Mouse (Mus musculus) leukemia stem cell, adult 10-12 weeks (primary cell): Measurements from ENCODE around the gene Atp8a2. TPM values are rescaled to one million over a fixed set of nuclear protein-coding genes. Genes with fewer than 3 reads are reported as not detected.

Experiments used
- polyA plus RNA-seq: library from polyadenylated mRNA; stranded (reverse); fragments of >175 nt; gene quantifications from 2 replicates; pipeline ENCODE4 v1.2.3, GENCODE M21; 2012; ENCODE audit warnings: low replicate concordance

Gene Atp8a2
- polyA plus RNA-seq = 0.03 TPM in 1 of 2 replicates, not detected in the other

DNA sequence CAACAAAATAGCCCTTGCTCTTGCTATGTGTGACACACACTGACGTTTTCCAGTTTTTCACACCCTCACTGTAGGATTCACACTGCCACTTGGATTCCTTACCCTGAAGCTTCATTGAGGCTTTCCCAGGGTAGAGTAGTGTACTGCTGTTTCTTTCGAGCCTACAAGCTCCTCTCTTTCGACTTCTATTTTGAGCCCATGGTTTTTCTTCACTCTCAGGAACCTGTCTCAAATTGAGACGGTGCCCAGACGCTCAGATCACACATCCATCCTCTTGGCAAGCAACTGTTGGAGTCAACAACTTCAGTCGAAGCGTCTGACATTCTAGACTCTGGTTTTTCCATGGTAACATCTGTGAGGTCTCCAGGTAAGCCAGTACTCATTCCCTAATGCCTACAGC, at the start of gene Atp8a2:
Gene Atp8a2, minus strand, starts transcription at position 296 of the 400 bp plus-strand sequence.

DNA sequence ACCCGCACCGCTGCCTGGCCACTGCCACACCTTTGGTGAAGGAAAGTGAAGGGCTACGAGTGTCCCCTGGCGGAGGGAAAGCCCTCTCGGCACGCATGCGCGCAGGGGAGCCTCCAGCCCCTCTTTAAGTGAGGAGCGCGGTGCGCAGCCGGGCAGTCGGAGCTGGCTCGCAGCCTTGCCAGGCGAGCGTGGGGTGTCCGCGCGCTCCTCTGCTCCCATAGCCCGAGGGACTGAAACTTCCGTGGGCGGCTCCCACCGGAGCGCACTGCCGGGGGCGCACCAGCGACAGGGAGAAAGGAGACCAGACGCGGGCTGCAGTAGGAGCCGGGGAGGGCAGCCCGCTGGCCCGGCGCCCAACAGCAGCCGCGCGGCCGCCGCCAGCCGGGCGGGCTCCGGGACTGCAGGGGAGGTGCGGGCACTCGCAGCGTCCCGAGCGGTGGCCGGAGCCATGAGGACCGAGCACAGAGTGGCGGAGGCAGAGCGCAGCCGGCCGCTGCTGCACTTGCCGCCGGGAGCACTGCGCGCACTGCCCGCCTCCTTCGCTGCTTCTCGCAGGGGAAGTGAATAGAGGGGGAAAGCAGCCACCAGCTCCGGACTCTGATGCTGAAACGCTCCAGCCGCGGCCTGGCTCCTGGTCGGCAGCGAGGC, 571.7 kb downstream of the Atp8a2 start, which contains the start of gene Shisa2:
Gene Shisa2, plus strand, starts transcription at position 151 of the 648 bp plus-strand sequence.

DNA sequence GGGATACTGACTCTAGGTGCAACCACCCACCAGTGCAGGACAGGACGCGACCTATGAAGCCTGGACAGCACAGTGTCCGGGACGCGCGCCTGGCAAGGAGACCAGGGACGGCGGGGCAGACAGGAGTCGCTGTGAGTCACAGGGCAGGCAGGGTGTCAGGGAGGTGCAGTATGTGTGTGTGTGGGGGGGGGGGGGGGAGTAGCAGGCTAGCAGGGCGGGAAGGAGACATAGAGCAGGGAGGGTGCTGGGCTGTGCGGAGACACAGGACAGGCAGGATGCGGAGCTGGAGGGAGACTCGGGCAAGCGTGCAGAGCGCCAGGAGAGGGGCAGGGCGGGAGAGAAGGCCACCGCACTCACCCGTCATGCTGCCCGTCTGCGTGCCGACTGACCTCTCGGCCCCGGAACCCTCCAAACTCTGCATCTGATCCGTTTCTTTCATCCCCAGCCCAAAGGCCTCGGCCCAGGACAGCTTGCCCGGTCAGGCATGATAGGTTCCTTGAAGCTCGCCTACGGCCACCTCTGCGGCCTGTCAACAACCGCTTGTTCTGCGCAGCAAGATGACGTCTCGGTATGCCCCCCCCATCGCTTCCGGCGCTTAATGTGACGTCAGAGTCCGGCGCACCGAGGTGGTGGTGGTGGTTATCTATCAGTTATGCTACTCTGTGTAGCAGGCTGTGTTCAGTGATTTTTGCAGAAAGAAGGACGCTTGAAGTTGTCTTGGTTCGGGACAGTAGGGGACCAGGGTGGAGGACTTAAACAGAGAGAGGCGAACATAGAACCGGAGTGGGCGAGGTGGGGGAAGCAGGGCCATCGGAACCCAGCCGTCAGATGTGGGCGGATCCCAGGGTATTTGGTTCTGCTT, 599.4 kb downstream of the Atp8a2 start, which contains the start of gene Cdadc1:
Gene Cdadc1, minus strand, starts transcription at position 562 of the 862 bp plus-strand sequence.

Other genes with a start within 250 kb of the Atp8a2 start
- gene Nupl1, start 54.3 kb upstream of the Atp8a2 start, polyA plus RNA-seq = not detected in 2 replicates
- gene Gm49336, start 54.3 kb upstream of the Atp8a2 start, polyA plus RNA-seq = 13.8 and 27.6 TPM in 2 replicates
- gene Mtmr6, start 68.0 kb upstream of the Atp8a2 start, polyA plus RNA-seq = 1.2 and 5.8 TPM in 2 replicates
- 0.08 TPM in 1 of 2 replicates, not detected in the other for gene Amer2, start 176.1 kb upstream of the Atp8a2 start, polyA plus RNA-seq